Mouse (Mus musculus) stomach, embryonic 14.5 days (tissue): ENCODE measurements around the gene Map3k21. TPM values are rescaled to one million over a fixed set of nuclear protein-coding genes. Genes with fewer than 3 reads are reported as not detected.

Source experiments
- ATAC-seq: fragments of 200-750 bp; cut with Nextera tagmentation; 2 replicates; pipeline ENCODE4 v1.8.0; 2017; ENCODE audit warnings: low read depth, moderate TSS enrichment; ENCODE audit not compliant: insufficient number of reproducible peaks, insufficient read depth, low FRiP score
- H3K27ac ChIP-seq: fragments of 300-500 bp; sonication (generic); 2 replicates; pipeline ENCODE4 v1.5.1; 2014; ENCODE audit warnings: mild to moderate bottlenecking, low read length, moderate library complexity, mixed read lengths
- H3K27me3 ChIP-seq: fragments of 300-500 bp; sonication (generic); 2 replicates; pipeline ENCODE4 v1.6.1; 2014; ENCODE audit warnings: low read length, control low read depth, mixed read lengths; ENCODE audit not compliant: control insufficient read depth, insufficient read depth
- H3K36me3 ChIP-seq: fragments of 300-500 bp; sonication (generic); 2 replicates; pipeline ENCODE4 v1.6.1; 2014; ENCODE audit warnings: mild to moderate bottlenecking, control low read depth, low read length, moderate library complexity, mixed read lengths; ENCODE audit not compliant: control insufficient read depth, insufficient read depth
- H3K4me1 ChIP-seq: fragments of 300-500 bp; sonication (generic); 2 replicates; pipeline ENCODE4 v1.6.1; 2014; ENCODE audit warnings: low read length, control low read depth, mixed read lengths; ENCODE audit not compliant: control insufficient read depth, insufficient read depth
- H3K4me2 ChIP-seq: fragments of 300-500 bp; sonication (generic); replicated peaks from 2 replicates; pipeline ENCODE4 v1.6.1; 2014; ENCODE audit warnings: low read depth, low read length, control low read depth
- H3K4me3 ChIP-seq: fragments of 300-500 bp; sonication (generic); 2 replicates; pipeline ENCODE4 v1.5.1; 2014; ENCODE audit warnings: low read depth, low read length, control low read depth
- H3K9ac ChIP-seq: fragments of 300-500 bp; sonication (generic); replicated peaks from 2 replicates; pipeline ENCODE4 v1.6.1; 2014; ENCODE audit warnings: low read depth, mild to moderate bottlenecking, control low read depth, low read length, moderate library complexity, mixed read lengths
- H3K9me3 ChIP-seq: fragments of 300-500 bp; sonication (generic); 2 replicates; pipeline ENCODE4 v1.6.1; 2016; ENCODE audit warnings: low read depth, low read length, control low read depth; ENCODE audit not compliant: control insufficient read depth
- WGBS: fragments of 180-500 bp; shearing (Covaris S2); extraction: QIAGEN DNeasy Blood & Tissue Kit; methylation state at CpG from one replicate; pipeline ENCODE4 v1.1.7; 2014; 5-methylcytosine and 5-hydroxymethylcytosine counted together
- polyA plus RNA-seq: library from polyadenylated mRNA; unstranded; fragments of >200 nt; fragmentation: Nextera tagmentation; extraction: Ambion mirVana; gene quantifications from 2 replicates; pipeline ENCODE4 v1.2.1, GENCODE M21; 2014

Map3k21 gene
- polyA plus RNA-seq, 1 experiment from 2014 or later: 1.0 TPM

- no peaks in the 10 kb centered on the region; the same call in 1 of the 2 replicates for H3K9me3 ChIP-seq
- 89% methylated on average over 6 of the region's 6 CpGs for WGBS
- no peak overlapping the region for H3K27ac ChIP-seq
- no peaks in the 10 kb centered on the region for H3K36me3 ChIP-seq
- H3K4me2 ChIP-seq: no peak overlapping the region
- H3K4me1 ChIP-seq: no peaks in the 10 kb centered on the region
- H3K4me3 ChIP-seq: no peak overlapping the region
- H3K9ac ChIP-seq: no peak overlapping the region
- no peak for ATAC-seq
- H3K27me3 ChIP-seq: no peaks in the 10 kb centered on the region
These were observed 51.5 kb downstream of the Map3k21 start for GRCm38 (mm10) chr8:125961790-125962189.

- Histone ChIP-seq H3K4me3 (peak overlapping the region; percentile 12; the same call in 1 of the 2 replicates), H3K27me3 (no peaks in the 10 kb centered on the region), H3K36me3 (no peaks in the 10 kb centered on the region), H3K9ac (no peak overlapping the region), H3K4me1 (no peaks in the 10 kb centered on the region), H3K27ac (no peak overlapping the region), H3K4me2 (peak overlapping the region; percentile 22), H3K9me3 (no peaks in the 10 kb centered on the region; the same call in 1 of the 2 replicates)
- no peak for ATAC-seq
- 7% methylated on average over 11 of the region's 11 CpGs for WGBS
These were observed 53.6 kb downstream of the Map3k21 start for GRCm38 (mm10) chr8:125963807-125964211.

DNA sequence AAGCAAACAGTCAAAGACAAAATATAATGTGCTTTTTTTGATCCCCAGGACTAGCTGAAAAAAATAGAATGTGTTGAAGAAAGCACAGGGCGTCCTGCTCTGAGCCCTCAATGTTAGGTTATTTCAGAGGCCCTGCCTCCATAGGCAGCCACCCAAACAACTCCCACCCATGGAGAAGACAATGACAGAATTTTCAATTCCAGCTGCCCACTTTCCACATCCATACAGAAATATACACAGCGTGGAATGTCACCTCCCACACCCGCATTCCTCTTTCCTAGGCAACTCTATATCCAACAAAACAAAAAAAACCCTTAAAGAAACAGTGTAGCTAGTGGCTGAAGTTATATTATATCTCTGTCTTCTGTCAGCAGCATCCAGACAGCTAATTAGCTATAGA is 61.1 kb downstream of the Map3k21 start:
- Histone ChIP-seq H3K9ac (no peak overlapping the region), H3K27me3 (no peaks in the 10 kb centered on the region), H3K4me3 (no peak overlapping the region), H3K4me2 (no peak overlapping the region), H3K9me3 (no peaks in the 10 kb centered on the region), H3K36me3 (no peaks in the 10 kb centered on the region), H3K27ac (no peak overlapping the region), H3K4me1 (no peaks in the 10 kb centered on the region)
- ATAC-seq: no peak
- 30% methylated on average over 3 of the region's 3 CpGs for WGBS

GRCm38 (mm10) chr8:125975981-125976380 is 65.7 kb downstream of the Map3k21 start:
- H3K4me3 ChIP-seq: no peak overlapping the region
- no peaks in the 10 kb centered on the region for H3K36me3 ChIP-seq
- no peak overlapping the region for H3K27ac ChIP-seq
- no peak for ATAC-seq
- 77% methylated on average over 4 of the region's 4 CpGs for WGBS
- H3K4me1 ChIP-seq: no peaks in the 10 kb centered on the region
- no peaks in the 10 kb centered on the region for H3K27me3 ChIP-seq
- no peak overlapping the region for H3K9ac ChIP-seq
- no peaks in the 10 kb centered on the region for H3K9me3 ChIP-seq
- no peak overlapping the region for H3K4me2 ChIP-seq

- WGBS: 19% methylated on average over 6 of the region's 6 CpGs
- no peak for ATAC-seq
- no peak overlapping the region for H3K4me2 ChIP-seq
These were observed 70.6 kb downstream of the Map3k21 start for GRCm38 (mm10) chr8:125980826-125981225.

GRCm38 (mm10) chr8:125983515-125983914 is 73.3 kb downstream of the Map3k21 start:
- Histone ChIP-seq H3K36me3 (no peaks in the 10 kb centered on the region), H3K27ac (no peak overlapping the region), H3K9ac (no peak overlapping the region), H3K4me2 (no peak overlapping the region), H3K4me1 (no peaks in the 10 kb centered on the region), H3K9me3 (no peaks in the 10 kb centered on the region), H3K27me3 (no peaks in the 10 kb centered on the region), H3K4me3 (no peak overlapping the region)
- WGBS: 62% methylated on average over 3 of the region's 3 CpGs
- no peak for ATAC-seq

More at GRCm38 (mm10) chr8:125980826-125981225, 70.6 kb downstream of the Map3k21 start:
- no peak overlapping the region for H3K27ac ChIP-seq
- no peaks in the 10 kb centered on the region for H3K4me1 ChIP-seq
- no peak overlapping the region for H3K4me3 ChIP-seq
- H3K27me3 ChIP-seq: no peaks in the 10 kb centered on the region
- no peaks in the 10 kb centered on the region for H3K9me3 ChIP-seq
- H3K36me3 ChIP-seq: no peaks in the 10 kb centered on the region
- H3K9ac ChIP-seq: no peak overlapping the region

DNA sequence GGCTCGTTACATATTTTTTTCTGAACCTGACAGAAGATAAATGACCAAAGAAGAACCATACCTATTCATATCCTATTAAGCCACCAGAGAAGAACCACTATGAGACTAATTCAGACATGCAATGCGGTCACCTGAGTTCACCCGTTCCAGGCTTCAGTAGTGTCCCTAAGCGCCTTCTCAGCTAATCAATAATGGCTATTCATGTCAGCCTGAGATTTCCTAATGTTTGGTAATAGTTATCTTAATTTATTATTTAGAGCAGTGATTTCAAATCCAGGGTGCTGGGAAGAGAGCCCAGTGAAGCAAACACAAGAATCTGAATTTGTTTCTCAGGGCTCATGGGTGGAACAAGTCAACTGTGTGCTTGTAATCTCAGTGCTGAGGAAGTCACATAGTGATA is 73.9 kb downstream of the Map3k21 start:
- Histone ChIP-seq H3K27ac (no peak overlapping the region), H3K36me3 (no peaks in the 10 kb centered on the region), H3K27me3 (no peaks in the 10 kb centered on the region), H3K9me3 (no peaks in the 10 kb centered on the region), H3K4me2 (no peak overlapping the region), H3K4me1 (no peaks in the 10 kb centered on the region), H3K4me3 (no peak overlapping the region), H3K9ac (no peak overlapping the region)
- no peak for ATAC-seq
- 84% methylated on average over 4 of the region's 4 CpGs for WGBS

DNA sequence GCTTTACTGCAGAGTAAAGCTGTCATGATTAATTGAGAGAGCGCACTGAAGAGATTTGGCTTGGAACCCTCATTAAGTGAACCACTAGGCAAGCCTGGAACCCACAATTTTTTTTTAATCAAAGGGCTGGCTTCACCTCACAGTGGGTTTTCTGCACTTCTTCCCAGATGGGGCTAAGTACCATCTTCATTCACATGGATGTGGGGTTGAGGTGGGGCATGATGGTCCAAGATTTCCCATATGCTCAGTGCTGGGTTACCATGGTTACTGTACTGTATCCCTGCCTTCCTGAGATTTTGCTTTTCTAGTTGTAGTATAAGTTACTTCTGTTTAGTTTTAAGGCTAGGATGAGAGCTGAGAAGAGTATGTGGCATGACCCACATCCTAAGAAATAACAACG is 75.1 kb downstream of the Map3k21 start:
- Histone ChIP-seq H3K27me3 (no peaks in the 10 kb centered on the region), H3K4me3 (no peak overlapping the region)
- WGBS: 93% methylated on average over 2 of the region's 2 CpGs

DNA sequence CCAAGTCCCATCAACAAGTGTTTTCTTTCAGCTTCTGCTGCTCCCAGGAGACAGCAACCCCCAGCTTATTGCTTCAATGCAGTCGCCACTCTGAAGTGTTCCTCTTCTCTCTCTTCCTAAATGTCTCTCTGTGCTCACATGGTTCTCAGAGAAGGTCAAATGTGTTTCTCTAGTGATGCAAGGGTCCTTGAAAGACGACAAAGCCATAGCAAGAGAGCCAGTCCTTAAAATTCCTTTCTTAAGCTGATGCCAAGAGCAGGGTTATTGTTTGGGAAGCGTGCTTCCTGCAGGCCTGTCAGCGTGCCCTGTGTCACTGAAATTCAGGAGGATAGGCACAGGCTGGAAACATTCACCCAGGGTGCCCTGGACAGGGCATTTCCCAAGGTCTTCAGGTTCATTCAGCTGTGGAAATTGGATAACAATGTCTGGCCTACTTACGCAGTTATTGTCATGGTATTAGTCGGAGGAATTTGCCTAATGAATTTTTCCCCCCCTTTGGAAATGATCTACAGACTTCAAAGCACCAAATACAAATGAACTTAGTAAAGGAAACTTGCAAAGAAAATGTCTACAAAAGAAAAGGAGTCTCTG is 76.8 kb downstream of the Map3k21 start:
- no peaks in the 10 kb centered on the region for H3K27me3 ChIP-seq
- no peak overlapping the region for H3K27ac ChIP-seq
- H3K4me2 ChIP-seq: no peak overlapping the region
- no peak for ATAC-seq
- 59% methylated on average over 6 of the region's 6 CpGs for WGBS
- no peaks in the 10 kb centered on the region for H3K4me1 ChIP-seq
- no peak overlapping the region for H3K9ac ChIP-seq
- H3K9me3 ChIP-seq: no peaks in the 10 kb centered on the region
- no peak overlapping the region for H3K4me3 ChIP-seq
- H3K36me3 ChIP-seq: no peaks in the 10 kb centered on the region

More for the DNA sequence above, 75.1 kb downstream of the Map3k21 start:
- Histone ChIP-seq H3K9ac (no peak overlapping the region), H3K27ac (no peak overlapping the region), H3K9me3 (no peaks in the 10 kb centered on the region), H3K36me3 (no peaks in the 10 kb centered on the region), H3K4me2 (no peak overlapping the region), H3K4me1 (no peaks in the 10 kb centered on the region)
- ATAC-seq: no peak
